Mouse (Mus musculus): ENCODE results near the gene Ldha. TPM values are rescaled to one million over a fixed set of nuclear protein-coding genes. Genes with fewer than 3 reads are reported as not detected.
A peak's percentile ranks its signal among the peaks of the same experiment; 100 is the strongest.

Ldha gene
- polyA plus RNA-seq, 1 experiment = 332 TPM

- TF ChIP-seq CTCF (IDR thresholded peaks at IDR 0.05; ENCODE audit: control insufficient read depth, insufficient read depth, low read length) (no peak), POLR2A (IDR thresholded peaks at IDR 0.05; ENCODE audit: borderline replicate concordance, control insufficient read depth, low read depth, low read length) (no peak)
- H3K4me1 ChIP-seq (ENCODE audit: control insufficient read depth, insufficient read depth, low read length) = peaks cover 12% of the 10 kb centered on the region
- WGBS = 81% methylated on average over 14 of the region's 14 CpGs
Observed at GRCm38 (mm10) chr7:46834994-46835610, 6.2 kb upstream of the Ldha start.

GRCm38 (mm10) chr7:46836357-46836756 lies 4.9 kb upstream of the Ldha start:
- TF ChIP-seq CTCF (IDR thresholded peaks at IDR 0.05; ENCODE audit: control insufficient read depth, insufficient read depth, low read length) (no peak), POLR2A (IDR thresholded peaks at IDR 0.05; ENCODE audit: borderline replicate concordance, control insufficient read depth, low read depth, low read length) (no peak)
- 85% methylated on average over 5 of the region's 5 CpGs for WGBS
- Histone ChIP-seq H3K27ac (ENCODE audit: control insufficient read depth, insufficient read depth, low read depth, low read length, poor library complexity) (no peak overlapping the region), H3K4me3 (replicated peaks; ENCODE audit: control insufficient read depth, low read depth, low read length) (no peak overlapping the region), H3K4me1 (ENCODE audit: control insufficient read depth, insufficient read depth, low read length) (peaks cover 13% of the 10 kb centered on the region)

More at GRCm38 (mm10) chr7:46834994-46835610, 6.2 kb upstream of the Ldha start:
- H3K4me3 ChIP-seq (replicated peaks; ENCODE audit: control insufficient read depth, low read depth, low read length) = no peak overlapping the region
- H3K27ac ChIP-seq (ENCODE audit: control insufficient read depth, insufficient read depth, low read depth, low read length, poor library complexity) = no peak overlapping the region

GRCm38 (mm10) chr7:46837073-46837472 lies 4.2 kb upstream of the Ldha start:
- no peak for TF ChIP-seq POLR2A (IDR thresholded peaks at IDR 0.05; ENCODE audit: borderline replicate concordance, control insufficient read depth, low read depth, low read length)
- no peak for TF ChIP-seq CTCF (IDR thresholded peaks at IDR 0.05; ENCODE audit: control insufficient read depth, insufficient read depth, low read length)
- WGBS = 82% methylated on average over 5 of the region's 5 CpGs
- Histone ChIP-seq H3K4me3 (replicated peaks; ENCODE audit: control insufficient read depth, low read depth, low read length) (no peak overlapping the region), H3K4me1 (ENCODE audit: control insufficient read depth, insufficient read depth, low read length) (peaks cover 16% of the 10 kb centered on the region), H3K27ac (ENCODE audit: control insufficient read depth, insufficient read depth, low read depth, low read length, poor library complexity) (no peak overlapping the region)

- no peak for TF ChIP-seq CTCF (IDR thresholded peaks at IDR 0.05; ENCODE audit: control insufficient read depth, insufficient read depth, low read length)
- no peak for TF ChIP-seq POLR2A (IDR thresholded peaks at IDR 0.05; ENCODE audit: borderline replicate concordance, control insufficient read depth, low read depth, low read length)
- H3K4me3 ChIP-seq (replicated peaks; ENCODE audit: control insufficient read depth, low read depth, low read length) = no peak overlapping the region
- H3K27ac ChIP-seq (ENCODE audit: control insufficient read depth, insufficient read depth, low read depth, low read length, poor library complexity) = peak overlapping the region; percentile 68
- H3K4me1 ChIP-seq (ENCODE audit: control insufficient read depth, insufficient read depth, low read length) = peaks cover 15% of the 10 kb centered on the region
- WGBS = 6% methylated on average over 9 of the region's 9 CpGs
Observed at GRCm38 (mm10) chr7:46838104-46838671, 3.1 kb upstream of the Ldha start.

GRCm38 (mm10) chr7:46838891-46839302 lies 2.4 kb upstream of the Ldha start:
- TF ChIP-seq POLR2A (IDR thresholded peaks at IDR 0.05; ENCODE audit: borderline replicate concordance, control insufficient read depth, low read depth, low read length) (no peak), CTCF (IDR thresholded peaks at IDR 0.05; ENCODE audit: control insufficient read depth, insufficient read depth, low read length) (no peak)
- Histone ChIP-seq H3K27ac (ENCODE audit: control insufficient read depth, insufficient read depth, low read depth, low read length, poor library complexity) (peak overlapping the region; percentile 88), H3K4me3 (replicated peaks; ENCODE audit: control insufficient read depth, low read depth, low read length) (peak overlapping the region; percentile 35), H3K4me1 (ENCODE audit: control insufficient read depth, insufficient read depth, low read length) (peaks cover 11% of the 10 kb centered on the region)
- WGBS = 4% methylated on average over 8 of the region's 8 CpGs

GRCm38 (mm10) chr7:46839446-46839845 lies 1.8 kb upstream of the Ldha start:
- H3K27ac ChIP-seq (ENCODE audit: control insufficient read depth, insufficient read depth, low read depth, low read length, poor library complexity) = peak overlapping the region; percentile 88
- TF ChIP-seq CTCF (IDR thresholded peaks at IDR 0.05; ENCODE audit: control insufficient read depth, insufficient read depth, low read length) = no peak
- no peak for TF ChIP-seq POLR2A (IDR thresholded peaks at IDR 0.05; ENCODE audit: borderline replicate concordance, control insufficient read depth, low read depth, low read length)
- H3K4me3 ChIP-seq (replicated peaks; ENCODE audit: control insufficient read depth, low read depth, low read length) = no peak overlapping the region
- WGBS = 38% methylated on average over 7 of the region's 7 CpGs
- peaks cover 11% of the 10 kb centered on the region for H3K4me1 ChIP-seq (ENCODE audit: control insufficient read depth, insufficient read depth, low read length)

DNA sequence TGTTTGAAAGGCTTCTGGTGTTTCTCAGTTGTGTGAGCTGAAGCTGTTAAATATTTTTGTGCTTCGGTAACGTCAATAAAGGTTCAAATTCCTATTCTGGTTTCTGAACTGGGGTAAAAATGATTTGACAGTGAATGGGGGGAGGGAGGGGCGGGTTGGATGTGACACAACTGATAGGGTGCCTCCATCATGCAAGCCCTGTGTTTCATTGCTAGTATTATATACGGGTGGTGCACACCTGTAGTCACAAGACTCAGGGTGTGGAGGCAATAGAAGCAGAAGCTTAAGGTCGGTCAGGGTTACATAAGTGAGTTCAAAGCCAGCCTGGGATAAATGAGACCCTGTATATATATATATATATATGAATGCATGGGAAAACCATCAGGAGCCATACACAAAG lies 1.4 kb upstream of the Ldha start:
- peaks cover 11% of the 10 kb centered on the region for H3K4me1 ChIP-seq (ENCODE audit: control insufficient read depth, insufficient read depth, low read length)
- H3K4me3 ChIP-seq (replicated peaks; ENCODE audit: control insufficient read depth, low read depth, low read length) = no peak overlapping the region
- peak overlapping the region; percentile 88 for H3K27ac ChIP-seq (ENCODE audit: control insufficient read depth, insufficient read depth, low read depth, low read length, poor library complexity)
- TF ChIP-seq POLR2A (IDR thresholded peaks at IDR 0.05; ENCODE audit: borderline replicate concordance, control insufficient read depth, low read depth, low read length) = no peak
- WGBS = 63% methylated on average over 5 of the region's 5 CpGs

- H3K27ac ChIP-seq (ENCODE audit: control insufficient read depth, insufficient read depth, low read depth, low read length, poor library complexity) = peak overlapping the region; percentile 35; the same call in 1 of the 2 replicates
- H3K4me3 ChIP-seq (replicated peaks; ENCODE audit: control insufficient read depth, low read depth, low read length) = no peak overlapping the region
- no peak for TF ChIP-seq CTCF (IDR thresholded peaks at IDR 0.05; ENCODE audit: control insufficient read depth, insufficient read depth, low read length)
- no peak for TF ChIP-seq POLR2A (IDR thresholded peaks at IDR 0.05; ENCODE audit: borderline replicate concordance, control insufficient read depth, low read depth, low read length)
- 32% methylated on average over 4 of the region's 4 CpGs for WGBS
- H3K4me1 ChIP-seq (ENCODE audit: control insufficient read depth, insufficient read depth, low read length) = peaks cover 11% of the 10 kb centered on the region
Observed at GRCm38 (mm10) chr7:46840326-46840725, 949 bp upstream of the Ldha start.

Measured in bone marrow, adult 2 months (tissue).